Mouse (Mus musculus) c-Kit-negative CD71-positive TER-119-positive erythroid progenitor cells, embryonic 14.5 days (primary cell): ENCODE data around the gene Zfp672.
"Not testable (repeated sequence)": the region's sequence is repeated elsewhere in the genome, so short reads cannot be mapped to it uniquely, and the experiment has no call there.

Experiments used
- DNase-seq: peaks from one replicate; pipeline ENCODE4 v3.0.0-alpha.2; 2013; ENCODE audit warnings: low read depth, low spot score

Zfp672 gene

DNA sequence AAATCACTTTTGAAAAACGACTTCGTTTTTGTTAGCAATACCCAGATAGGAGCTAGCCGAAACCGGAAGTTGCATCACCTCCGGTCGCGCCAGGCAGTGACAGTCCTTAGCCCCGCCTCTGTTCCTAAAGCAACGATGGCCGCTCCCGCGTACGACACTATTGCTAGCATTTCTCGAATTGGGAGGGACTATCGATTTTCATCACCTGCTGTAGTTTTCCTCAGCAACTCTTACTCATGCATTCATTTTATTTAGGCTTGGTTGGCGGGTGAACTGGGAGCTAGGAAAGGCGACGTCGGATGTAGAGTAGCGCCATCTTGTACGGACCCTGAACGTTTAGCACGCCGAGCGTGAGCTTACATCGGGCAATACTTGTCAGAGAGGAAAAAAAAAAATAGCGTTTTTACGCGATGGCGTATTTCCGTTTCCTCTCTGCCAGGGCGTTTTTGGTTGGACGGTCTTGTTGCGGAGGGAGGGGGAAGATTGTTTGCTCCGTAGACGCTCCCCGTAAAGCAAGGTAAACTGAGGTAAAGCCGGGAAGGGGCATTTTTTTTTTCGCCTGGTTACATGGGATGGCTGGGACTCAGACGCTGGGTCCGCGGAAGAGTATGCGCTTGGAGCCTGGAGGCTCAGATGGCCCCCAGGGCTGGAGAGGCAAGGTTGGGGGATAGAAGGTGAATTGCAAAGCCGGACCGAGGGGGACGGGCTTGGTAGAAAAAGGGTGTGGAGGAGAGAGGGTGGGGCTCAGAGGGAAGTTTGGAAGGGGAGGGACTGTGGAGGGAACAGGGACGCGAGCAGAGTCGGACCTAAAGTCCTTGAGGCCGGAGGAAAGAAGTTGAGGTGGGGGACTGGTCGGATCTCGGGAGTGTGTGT is at the start of gene Zfp672, which contains the start of gene Sh3bp5l:
Gene Zfp672, minus strand, starts transcription at position 64 of the 873 bp plus-strand sequence.
Gene Sh3bp5l, plus strand, starts transcription at position 449 of the 873 bp plus-strand sequence.
- DNase-seq = peak; percentile 87

DNA sequence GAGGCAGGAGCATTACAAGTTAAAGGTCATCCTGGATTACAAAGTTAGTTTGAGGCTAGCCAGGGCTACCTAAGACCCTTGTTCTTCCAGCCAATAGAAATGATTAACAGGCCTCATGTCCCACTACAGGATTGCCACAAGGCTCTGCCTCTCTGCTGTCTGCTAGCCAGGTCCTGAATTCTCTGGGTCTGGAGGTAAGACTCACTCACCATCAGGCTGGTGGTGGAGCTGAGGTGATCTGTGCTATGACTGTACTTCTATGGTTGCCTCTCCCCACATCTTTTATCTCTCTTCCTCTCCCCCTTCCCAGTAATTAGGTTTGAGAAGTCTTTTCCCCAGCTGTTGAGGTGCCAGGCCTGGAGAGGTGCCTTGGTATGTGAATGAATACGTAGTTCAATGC is 49.4 kb upstream of the Zfp672 start:
- DNase-seq = no peak

DNA sequence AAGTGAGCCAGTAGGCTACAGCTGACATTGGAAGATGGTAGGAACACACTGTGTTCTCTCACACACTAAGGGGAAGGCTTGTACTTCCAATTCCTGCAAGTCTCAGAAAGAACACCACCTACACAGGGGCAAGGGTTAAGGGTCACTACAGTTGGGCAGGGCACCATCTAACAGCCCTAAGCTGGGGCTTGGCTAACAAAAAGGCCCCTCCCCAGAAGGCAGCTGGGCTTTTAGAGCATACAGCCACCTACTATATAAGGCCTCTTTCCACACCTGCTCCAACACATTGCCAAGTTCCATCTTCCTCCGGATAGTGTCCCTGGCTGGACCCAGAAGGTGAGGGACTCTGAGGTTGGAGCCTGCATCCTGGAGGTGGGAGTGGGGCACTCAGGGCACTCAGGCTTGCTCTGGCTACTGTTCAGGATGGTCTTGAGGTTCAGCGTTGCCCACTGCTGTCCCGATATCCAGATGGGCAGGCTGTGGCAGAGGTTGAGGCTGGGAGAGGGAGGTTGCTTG is 48.7 kb upstream of the Zfp672 start, which contains the start of gene Lypd8:
Gene Lypd8, plus strand, starts transcription at position 281 of the 516 bp plus-strand sequence.
- no peak for DNase-seq

DNA sequence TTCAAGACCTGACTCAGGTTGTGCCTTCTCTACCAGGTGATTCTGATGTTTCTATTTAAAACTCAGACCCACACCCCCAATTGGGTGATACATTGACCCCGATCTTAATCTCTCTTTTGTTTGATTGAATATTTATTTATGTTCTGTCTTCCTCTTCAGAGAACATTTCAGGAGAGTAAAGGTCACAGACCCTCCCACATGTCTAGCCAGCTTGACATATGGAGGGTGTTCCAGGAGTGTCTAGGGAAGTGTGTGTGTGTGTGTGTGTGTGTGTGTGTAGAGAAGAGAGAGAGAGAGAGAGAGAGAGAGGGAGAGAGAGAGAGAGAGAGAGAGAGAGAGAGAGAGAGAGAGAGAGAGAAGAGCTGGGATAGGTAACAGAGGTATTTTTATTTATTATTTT is 47.5 kb upstream of the Zfp672 start:
- no peak for DNase-seq

DNA sequence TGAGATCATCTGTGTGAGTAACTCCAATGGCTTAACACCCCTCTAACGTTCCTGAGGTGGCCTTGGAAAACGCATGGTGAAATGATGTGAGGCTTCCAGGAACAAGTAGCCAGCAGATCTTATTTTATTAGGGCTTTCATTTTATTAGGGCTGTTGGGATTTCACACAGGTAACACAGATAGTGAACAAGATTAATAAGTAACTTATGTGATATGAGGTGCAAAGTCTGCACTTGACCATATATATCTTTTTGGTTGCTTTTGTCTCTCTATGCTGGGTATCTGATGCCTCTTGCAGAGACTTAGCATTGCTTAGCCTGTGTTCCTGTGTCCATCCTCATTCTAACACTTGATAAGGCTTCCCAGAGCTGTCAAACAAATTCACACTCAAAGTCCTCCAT is 47.1 kb upstream of the Zfp672 start:
- no peak for DNase-seq

DNA sequence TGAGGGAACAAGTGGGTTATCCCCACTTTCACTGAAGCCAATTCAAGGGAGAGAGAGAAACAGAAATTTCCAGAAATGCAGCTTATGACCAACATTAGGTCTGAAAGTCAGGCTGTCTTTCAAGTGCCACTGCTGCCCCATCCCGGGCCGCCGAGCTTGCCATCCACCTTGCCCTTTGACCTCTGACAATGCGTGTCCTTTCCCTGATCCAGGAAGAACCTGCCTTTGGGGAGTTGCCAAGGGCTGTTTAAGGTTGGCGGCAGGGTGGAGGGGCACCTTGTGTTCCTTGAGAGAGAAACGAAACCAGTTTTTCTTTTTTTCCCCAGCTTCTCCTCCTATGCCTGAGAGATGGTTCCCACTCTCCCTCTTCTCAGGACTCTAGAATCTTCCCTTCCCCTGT is 36.1 kb upstream of the Zfp672 start:
- not testable (repeated sequence) for DNase-seq

DNA sequence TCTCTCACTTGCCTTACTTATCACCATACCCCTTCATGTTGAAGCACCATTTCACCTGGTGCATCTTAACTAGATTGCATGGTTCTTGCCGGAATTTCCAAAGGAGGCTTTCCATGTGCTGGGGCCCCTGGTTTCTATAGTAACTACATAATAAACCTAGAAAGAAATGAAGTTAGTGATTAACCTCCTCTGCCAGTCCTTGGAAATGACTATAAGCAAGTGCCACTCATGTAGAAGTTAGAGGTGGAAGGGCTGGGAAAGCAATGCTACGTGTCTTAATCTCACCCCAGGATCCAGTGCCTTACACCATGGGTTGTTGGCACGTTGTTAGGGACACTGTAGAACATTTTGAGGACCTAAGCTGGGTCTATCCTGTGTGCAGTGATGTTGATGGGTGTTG is 34.3 kb upstream of the Zfp672 start:
- DNase-seq = no peak

DNA sequence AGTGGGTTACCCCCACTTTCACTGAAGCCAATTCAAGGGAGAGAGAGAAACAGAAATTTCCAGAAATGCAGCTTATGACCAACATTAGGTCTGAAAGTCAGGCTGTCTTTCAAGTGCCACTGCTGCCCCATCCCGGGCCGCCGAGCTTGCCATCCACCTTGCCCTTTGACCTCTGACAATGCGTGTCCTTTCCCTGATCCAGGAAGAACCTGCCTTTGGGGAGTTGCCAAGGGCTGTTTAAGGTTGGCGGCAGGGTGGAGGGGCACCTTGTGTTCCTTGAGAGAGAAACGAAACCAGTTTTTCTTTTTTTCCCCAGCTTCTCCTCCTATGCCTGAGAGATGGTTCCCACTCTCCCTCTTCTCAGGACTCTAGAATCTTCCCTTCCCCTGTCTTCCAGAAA is 32.4 kb upstream of the Zfp672 start:
- not testable (repeated sequence) for DNase-seq

DNA sequence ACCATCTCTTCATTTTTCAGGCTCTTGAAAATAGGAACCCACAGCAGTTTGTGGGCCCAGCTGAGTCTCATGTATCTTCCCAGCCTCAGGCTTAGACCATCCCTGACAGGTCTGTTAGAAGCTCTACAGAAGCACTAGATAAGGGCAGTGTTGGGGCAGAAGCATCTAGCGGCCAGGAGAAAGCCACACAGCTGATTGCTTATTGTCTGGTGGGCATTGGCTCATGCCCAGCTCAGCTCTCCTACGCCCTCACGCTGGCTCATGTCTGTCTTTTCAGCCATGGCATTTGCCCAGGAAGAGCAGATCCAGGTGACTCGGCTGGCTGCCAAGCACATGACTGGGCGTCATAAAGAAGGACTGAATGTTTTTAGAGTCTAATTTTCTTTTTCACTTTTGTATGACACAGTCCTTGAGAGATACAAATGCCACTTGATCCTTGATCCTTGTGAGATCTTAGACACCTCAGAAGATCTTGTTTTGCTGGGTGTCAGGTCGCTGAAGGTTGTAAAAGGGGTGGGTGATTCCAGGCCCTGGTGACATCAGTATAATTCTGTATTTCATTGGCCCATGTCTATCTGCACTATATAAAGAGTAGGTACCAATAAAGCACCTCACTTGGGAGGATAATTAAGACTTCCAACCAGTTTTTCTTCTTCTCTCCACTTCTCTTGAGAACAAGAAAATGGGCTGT is 27.9 kb upstream of the Zfp672 start:
- DNase-seq = no peak

DNA sequence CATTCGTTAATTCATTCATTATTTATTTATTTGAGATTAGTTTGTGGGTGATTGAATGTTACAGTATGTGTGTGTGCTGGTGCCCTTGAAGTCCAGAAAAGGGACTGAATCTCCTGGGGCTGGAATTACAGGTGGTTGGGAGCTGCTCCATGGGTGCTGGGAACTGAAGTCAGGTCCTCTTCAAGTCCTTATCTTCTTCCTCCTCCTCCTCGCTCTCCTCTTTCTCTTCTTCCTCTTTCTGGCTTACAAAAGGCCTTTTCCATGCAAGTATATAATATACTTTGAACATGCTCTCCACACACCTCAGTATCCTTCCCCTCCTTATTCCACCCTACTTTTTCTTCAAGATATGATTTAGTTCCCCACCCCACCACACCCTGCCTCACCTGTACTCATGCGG is 26.9 kb upstream of the Zfp672 start:
- no peak for DNase-seq

DNA sequence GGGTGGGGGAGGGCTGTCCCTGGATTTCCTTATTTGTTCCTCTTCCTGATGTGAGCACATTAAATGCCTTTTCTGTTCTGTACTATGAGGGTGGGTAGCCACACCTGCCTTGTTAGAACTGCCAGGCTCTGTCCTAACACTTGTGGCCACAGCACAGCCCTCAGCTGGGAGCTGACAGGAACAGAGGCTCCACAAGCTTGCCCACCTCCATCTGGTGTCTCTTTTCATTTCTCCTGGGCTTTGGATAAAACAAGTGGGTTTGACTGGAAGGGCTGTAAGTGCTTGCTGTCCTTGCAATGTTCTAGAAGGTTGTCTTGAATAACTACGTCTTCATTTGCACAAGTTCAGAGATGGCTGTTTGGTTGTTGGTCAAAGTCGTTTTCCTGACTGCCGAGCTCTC is 24.8 kb upstream of the Zfp672 start:
- no peak for DNase-seq

DNA sequence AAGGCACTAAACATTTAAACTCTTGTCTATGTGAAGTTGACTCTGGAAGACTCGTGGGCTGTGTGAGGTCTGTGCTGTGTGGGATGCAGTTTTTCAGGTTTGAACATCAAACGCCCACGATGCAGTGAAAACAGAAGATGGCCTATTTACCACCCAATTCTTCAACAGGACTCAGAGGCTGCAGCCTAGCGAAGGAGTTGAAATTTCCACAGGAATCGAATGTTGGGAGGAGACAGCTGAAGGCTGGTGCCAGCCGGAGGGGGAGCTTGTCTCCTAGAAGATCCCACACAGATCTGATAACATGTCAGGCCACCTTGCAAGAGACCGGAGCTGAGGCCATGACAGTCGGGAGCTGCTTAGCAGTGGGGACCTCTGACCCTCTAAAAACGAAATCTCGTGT is 24.3 kb upstream of the Zfp672 start:
- DNase-seq = no peak

DNA sequence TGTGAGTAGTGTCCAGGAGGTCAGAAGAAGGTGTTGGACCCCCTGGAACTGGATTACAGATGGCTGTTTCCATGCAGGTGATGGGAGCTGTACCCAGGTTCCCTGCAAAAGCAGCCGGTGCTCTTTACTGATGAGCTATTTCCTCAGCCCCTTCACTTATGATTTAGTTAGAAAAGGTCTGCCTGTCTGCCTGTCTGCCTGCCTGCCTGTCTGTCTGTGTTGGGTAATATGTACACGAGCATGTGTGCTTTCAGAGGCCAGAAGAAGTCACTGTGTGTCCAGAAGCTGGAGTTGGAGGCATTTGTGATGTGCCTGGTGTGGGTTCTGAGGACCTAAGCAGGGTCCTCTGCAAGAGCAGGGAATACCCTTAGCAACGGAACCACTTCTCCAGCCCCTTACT is 23.6 kb upstream of the Zfp672 start:
- no peak for DNase-seq

DNA sequence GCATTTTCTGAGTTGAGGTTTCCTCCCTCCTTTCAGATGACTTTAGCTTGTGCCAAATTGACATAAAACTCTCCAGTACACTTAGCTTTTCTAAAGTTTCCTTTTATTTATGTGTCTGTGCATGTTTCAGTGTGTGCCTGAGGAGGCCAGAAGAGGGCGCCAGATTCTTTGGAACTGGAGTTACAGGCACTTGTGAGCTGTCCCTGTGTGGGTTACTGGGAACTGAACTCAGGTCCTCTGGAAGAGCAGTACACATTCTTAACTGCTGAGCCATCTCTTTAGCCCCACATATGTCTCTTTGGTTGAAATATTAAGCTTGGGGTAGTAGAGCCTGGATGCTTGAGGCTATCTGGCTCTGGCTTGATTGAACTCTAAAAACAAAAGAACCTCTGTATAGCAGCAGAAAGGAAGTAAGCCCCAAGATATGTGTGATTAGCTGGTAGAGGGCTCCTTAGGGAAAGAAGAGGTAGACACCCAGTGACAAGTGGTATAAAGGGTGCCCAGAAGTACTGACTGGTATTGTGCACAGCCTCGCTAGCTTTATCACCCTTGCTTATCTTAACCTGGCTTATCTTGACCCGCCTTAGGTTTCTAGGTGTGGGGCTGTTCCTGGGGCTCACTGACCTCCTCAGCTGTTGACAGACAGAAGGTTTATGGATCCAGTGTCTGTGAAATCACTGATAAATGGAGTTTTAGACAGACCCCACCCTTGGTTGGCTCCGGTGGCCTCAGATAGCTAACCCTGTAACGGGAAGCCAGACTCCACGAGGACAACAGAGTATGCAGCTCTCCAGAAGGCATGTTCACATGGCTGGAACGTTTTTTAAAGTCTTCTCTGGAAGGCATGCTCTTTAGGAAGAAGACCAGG is 22.8 kb upstream of the Zfp672 start:
- peak; percentile 70 for DNase-seq

DNA sequence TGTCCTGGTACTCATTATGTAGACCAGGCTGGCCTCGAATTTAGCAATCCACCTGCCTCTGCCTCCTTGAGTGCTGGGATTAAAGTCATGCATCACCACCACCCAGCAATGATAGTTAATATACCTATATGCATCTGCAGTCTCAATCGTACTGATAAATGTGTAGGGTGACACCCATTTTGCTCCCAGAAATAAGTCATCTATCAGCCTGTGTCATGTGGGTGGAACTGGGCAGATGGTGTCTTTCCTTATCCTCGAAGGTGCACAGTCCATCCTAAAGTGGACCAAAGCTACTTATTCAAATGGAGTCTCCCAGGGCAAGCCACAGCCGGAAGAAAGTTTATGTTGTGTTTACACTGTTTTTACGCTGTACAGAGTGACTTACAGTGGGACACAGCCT is 21.0 kb upstream of the Zfp672 start:
- DNase-seq = peak; percentile 52

DNA sequence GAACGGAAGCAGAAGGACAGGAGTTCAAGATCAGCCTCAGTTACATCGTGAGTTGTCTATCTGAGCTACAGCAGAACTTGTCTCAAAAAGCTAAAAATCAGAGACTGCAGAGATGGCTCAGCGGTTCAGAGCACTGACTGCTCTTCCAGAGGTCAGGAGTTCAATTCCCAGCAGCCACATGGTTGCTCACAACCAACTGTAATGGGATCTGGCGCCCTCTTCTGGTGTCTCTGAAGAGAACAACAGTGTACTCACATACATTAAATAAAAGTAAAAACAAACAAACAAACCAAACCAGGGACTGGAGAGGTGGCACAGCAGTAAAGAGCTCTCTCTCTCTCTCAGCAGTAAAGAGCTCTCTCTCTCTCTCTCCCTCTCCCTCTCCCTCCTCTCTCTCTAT is 20.5 kb upstream of the Zfp672 start:
- DNase-seq = no peak

DNA sequence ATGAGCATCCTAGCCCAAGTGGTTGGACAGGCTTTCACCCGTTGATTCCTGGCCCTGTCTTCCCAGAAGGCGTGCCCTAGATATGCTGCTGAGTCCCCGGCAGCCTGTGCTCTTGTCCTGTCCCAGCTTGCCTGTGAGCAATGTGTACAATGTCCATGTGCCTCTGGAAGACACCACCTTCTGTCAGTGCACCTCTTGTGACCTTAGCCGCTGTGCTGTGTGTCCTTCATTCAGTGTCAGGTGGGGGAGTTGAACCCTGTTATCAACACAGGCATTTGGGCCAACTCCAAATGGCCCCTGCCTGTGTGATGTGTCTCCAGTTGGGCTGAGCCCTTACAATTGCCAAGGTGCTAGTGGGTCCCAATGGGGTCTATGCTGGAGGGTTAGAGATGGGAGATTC is 16.6 kb upstream of the Zfp672 start:
- no peak for DNase-seq

DNA sequence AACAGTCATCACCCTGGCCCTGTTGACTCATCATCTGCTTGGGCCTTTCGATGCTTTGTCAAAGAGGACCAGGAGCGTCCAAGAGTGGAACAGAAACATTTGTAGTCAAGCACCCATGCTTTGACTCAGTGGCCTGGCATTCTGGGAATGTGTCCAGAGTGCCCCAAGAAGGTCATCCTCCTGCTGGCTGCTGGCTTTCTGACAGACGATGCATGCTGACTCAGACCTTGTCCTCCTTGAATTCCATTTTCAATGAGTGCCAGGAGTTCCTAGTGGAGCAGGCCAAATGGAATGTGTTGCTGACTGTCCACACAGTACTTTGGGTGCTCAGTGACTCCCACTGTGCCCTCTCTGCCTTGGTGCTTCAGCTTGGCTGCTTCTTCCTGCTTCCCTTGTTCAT is 4.6 kb upstream of the Zfp672 start:
- no peak for DNase-seq

DNA sequence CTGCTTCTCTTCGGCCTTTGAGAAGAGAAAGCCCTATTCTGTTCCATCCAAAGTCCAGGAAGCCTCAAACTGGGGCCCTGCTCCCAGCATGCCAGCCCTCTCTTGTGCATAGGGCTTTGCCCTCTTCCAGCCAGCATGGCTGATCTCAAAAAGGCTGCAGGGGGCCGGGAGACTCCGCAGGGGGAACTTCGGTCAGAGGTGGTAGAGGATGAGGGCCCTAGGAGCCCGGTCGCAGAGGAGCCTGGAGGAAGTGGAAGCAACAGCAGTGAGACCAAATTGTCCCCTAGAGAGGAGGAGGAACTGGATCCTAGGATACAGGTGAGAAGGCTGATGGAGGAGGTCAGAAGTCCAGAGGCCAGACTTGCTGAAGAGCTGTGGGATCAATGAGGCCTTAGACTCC is 1.4 kb upstream of the Zfp672 start:
- no peak for DNase-seq

DNA sequence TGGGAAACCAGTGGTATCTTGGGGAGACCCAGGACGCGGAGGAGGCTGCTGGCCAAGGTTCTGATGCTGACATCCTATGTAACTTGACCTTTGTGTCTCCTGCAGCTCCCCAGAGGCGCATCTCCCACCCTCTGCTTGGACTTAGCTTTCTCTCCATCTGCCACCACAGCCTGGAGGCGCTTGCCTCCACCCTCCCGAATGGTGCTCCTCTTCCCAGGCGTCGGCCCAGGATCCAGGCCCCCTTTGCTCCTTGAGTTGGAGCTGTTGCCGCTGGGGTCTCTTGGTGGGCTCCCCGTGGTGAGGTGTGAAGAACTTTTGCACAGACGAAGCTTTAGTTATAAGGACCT is 983 bp upstream of the Zfp672 start:
- DNase-seq = no peak

DNA sequence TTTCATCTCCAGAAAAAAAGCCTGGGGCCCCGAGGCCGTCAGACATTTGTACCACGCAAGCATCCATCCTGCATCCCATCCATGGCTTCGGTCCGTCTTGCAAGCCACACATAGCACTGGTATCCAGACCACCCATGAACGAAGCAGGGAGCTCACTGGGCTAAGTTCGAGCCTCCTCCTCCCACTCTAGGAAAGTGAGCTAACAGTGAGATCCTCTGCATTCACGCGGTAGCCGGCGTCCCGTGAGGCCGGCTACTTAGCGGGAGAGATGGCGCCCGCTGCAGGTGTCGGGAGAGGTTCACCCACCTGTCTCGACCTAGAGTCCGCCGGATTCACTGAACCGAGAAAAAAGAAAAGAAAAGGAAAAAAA is 248 bp downstream of the Zfp672 start:
- no peak for DNase-seq

DNA sequence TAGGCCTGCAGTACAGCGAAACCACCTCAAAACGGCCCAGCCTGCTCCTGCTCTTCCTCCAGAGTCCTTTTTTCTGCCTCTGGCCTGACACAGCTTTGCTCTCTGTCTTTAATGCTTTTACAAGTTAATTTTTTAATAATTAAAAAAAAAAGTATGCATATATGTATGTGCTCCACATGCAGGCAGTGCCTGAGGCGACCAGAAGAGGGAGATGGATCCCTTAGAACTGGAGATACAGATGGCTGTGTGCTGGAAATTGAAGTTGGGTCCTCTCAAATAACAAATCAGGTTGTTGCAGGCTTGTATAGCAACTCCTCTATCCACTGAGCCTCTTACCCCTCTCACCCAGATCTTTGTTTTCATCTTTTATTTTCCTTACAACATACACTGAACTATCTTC is 3.4 kb downstream of the Zfp672 start:
- no peak for DNase-seq
